Mouse (Mus musculus) spleen, postnatal 0 days (tissue): ENCODE data around the gene Ano10. TPM values are rescaled to one million over a fixed set of nuclear protein-coding genes. Genes with fewer than 3 reads are reported as not detected.

Experiments used
- polyA plus RNA-seq: library from polyadenylated mRNA; unstranded; fragments of >200 nt; fragmentation: Nextera tagmentation; extraction: Ambion mirVana; gene quantifications from 2 replicates; pipeline ENCODE4 v1.2.1, GENCODE M21; 2015

Ano10 gene
- 9.8 and 15.8 TPM in 2 replicates for polyA plus RNA-seq

GRCm38 (mm10) chr9:122294242-122294881 lies at the start of gene Ano10:
Ano10 (minus strand) TSS chr9:122294423.

Other genes with a start within 250 kb of the Ano10 start
- gene Snrk, start 177.2 kb downstream of the Ano10 start, polyA plus RNA-seq, result 20.3 and 25.7 TPM in 2 replicates
- gene Abhd5, start 57.2 kb upstream of the Ano10 start, polyA plus RNA-seq, result 20.1 and 25.0 TPM in 2 replicates